Mouse (Mus musculus) neutrophil, adult 5-6 weeks (primary cell): ENCODE measurements around the gene Gnat2. TPM values are rescaled to one million over a fixed set of nuclear protein-coding genes. Genes with fewer than 3 reads are reported as not detected.

Experiments used
- ATAC-seq: fragments of 151-379, 151-347 bp; 2 replicates; pipeline ENCODE4 v1.8.0; 2017; ENCODE audit warnings: mild to moderate bottlenecking, moderate TSS enrichment; ENCODE audit not compliant: insufficient number of reproducible peaks, poor library complexity, low FRiP score, severe bottlenecking; ENCODE audit errors: extremely low read depth
- total RNA-seq: library from RNA; stranded (forward); fragments of 200-1000 nt; gene quantifications from 2 replicates; pipeline ENCODE4 v1.2.3, GENCODE M21; 2017

Gene Gnat2
- total RNA-seq, 1 experiment from 2014 or later = not detected

- ATAC-seq = no peak
Observed at GRCm38 (mm10) chr3:108083161-108083560, 9.4 kb upstream of the Gnat2 start.

DNA sequence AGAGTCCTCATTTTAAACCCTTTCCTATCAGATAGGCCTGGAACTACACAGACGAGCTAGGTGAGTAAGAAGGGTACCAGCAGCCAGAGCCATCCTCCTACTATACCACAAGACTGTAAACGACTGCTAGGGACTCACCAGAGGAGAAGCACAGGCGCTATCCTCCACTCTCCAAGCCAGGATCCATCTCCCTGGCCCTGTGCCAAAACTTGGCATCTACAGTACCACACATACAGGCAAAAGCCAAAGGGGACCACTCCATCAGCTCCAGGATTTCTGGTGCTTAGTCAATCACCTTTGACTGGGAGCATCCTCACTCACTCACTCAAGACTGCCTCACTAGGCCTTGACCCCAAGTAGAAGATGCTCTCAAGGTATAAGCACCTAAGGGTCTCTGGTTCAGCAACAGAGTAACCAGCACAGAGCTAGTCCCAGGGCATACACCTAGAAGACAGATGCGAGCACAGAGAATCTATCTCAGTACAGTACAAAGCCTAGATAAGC lies 8.6 kb upstream of the Gnat2 start:
- no peak for ATAC-seq

DNA sequence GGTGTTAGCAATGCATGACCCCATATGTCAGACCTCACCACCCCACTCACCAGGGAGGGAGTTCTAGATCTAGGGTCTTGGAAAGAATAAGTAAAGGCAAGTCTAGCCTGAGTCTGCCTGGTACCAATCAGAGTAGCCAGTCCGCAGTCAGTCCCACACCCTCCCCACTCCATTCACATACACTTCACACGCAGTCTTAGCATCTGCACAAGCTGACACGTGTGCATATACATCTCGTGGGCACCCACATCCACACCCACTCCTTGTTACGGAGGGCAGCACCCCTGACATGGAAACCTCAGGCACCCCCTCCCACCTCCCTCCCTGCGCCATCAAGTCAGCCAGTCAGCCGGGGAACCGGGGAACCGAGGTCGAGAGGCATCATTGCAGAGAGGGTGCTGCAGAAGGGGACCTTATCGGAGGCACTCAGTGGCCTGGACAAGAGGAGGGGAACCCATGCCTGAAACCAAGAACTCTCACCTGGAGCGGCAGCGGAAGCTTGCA lies 7.8 kb upstream of the Gnat2 start:
- no peak for ATAC-seq

- ATAC-seq = peak; percentile 77
Observed at GRCm38 (mm10) chr3:108085281-108085720, 7.3 kb upstream of the Gnat2 start.

GRCm38 (mm10) chr3:108085721-108086469 lies 6.7 kb upstream of the Gnat2 start:
- ATAC-seq = no peak

DNA sequence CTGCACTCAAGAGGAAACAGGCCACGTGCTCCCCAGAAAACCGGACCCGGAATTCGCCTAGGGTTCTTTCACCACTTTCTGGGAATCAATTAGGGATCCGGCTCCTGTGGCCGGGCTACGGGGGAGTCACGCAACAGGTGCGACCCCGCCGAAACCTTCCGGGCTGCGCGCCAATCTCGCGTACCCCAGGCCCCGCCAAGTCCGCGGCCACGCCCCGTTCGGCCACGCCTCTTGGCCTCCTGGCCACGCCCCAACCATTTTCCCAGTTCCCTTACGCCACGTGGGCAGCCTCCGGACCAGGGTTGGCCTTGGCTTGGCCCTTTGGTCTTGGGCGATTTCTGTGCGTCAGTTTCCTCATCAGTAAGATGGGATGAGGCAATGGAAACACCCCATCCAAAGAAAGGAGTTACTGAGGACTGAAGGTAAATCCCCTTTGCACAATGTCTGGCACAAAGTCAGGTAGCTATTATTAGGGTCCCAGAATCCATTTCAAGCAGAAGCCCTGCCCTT lies 6.1 kb upstream of the Gnat2 start, which contains the start of gene Ampd2:
Gene Ampd2, minus strand, starts transcription at position 182 of the 510 bp plus-strand sequence.
- no peak for ATAC-seq

DNA sequence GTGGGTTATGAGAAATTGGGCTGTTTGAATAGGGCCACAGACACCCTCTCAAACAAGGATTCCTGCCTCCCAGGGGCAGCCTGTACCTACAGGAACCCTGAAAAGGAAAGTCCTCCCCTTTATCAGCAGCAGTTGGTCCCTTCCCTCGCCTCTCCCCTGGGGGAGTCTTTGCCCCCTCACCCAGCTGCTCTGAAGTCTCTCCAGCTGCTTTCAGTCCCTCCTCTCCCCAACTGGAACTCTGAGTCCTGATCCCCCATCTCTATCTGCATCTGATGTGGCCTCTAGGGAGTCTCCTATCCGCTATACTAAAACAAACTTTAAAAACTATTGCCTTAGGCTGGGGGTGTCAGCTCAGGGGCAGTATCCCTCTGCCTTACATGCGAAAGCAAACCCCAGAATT lies 5.3 kb upstream of the Gnat2 start:
- ATAC-seq = no peak

- ATAC-seq = no peak
Observed at GRCm38 (mm10) chr3:108088842-108089380, 3.7 kb upstream of the Gnat2 start.

DNA sequence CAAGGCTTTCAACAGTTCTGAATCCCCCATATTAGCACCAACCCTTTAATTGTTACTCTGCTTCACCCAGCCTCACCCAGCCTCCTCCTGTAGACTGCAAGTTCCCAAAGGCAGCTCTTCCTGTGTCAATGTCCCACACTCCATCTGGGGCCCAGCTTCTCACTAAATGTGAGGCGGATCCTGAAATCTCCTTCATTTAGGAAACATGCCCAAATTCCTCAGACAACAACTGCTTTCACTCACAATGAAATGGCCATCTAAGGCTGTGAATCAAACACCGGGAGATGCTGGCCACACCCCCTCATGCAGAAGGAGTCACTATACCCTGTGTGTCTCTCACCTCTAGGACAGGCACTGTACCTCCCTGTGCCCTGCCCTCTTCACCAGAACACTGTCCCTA lies 2.7 kb upstream of the Gnat2 start:
- ATAC-seq = no peak

- no peak for ATAC-seq
Observed at GRCm38 (mm10) chr3:108090561-108090960, 2.0 kb upstream of the Gnat2 start.

- ATAC-seq = no peak
Observed at GRCm38 (mm10) chr3:108092030-108092429, 559 bp upstream of the Gnat2 start.

DNA sequence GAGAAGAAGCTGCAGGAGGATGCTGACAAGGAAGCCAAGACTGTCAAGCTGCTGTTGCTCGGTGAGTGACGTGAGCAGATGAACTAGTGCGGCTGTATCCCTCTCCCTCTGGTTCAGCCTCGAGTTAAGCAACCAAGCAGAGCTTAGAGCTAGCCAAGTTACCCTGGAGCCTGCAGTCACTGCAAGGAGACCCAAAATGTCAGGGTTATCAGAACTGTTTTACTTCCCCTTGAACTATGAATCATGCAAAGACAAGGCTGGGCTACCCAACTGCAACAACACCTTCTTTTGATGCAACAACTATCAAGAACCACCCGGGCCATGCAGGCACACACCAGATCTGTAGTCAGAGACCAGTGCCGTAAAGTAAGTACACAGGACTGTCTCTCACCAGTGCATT lies 717 bp downstream of the Gnat2 start:
- ATAC-seq = no peak

DNA sequence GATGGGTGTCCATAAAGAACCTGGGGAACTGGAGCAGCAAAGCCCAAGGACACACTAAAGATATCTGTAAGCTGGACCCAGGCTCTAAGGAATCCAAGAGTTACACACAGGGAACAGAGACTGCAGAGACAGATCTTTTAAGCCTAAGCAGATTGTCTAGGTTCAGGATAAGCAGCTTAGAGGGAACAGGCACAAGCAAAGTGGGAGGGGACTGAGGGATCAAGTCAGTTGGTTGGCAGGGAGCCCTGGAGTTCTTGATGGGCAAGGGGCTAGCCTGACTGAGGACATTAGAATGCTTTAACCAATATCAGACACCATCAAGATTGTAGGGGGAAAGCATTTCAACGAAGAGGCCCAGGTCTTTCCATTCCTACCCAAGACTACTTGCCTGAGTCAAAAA lies 1.6 kb downstream of the Gnat2 start:
- no peak for ATAC-seq

DNA sequence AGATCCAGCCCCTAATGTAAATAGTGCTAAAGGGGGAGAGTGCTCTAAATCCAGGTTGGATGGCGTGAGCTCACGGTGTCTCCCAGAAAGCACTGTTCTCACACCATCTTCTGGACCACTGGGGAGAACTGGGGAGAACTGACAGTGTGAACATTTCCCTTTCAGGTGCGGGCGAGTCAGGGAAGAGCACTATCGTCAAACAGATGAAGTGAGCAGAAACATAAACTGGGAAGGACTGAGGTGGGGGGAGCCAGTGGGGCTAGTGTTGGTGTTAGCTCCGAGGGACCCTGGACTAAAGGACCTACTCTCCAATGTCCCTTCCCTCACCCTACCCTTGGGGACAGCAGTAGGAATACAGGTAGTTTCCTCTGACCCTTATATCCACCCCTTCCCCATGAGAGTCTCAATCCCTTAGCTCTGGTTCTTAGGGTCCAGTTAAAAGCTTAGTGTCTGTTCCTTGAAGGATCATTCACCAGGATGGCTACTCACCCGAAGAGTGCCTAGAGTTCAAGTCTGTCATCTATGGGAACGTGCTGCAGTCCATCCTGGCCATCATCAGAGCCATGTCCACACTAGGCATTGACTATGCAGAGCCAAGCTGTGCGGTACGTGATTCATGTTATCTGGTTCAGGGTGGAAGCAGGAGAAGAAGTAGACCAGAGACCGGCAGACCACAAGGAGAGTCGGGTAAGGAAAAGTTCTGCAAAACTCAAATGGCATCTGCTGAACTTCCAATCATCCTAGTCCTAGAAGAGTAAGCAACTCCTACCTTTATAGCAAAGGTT lies 2.6 kb downstream of the Gnat2 start:
- ATAC-seq = no peak

DNA sequence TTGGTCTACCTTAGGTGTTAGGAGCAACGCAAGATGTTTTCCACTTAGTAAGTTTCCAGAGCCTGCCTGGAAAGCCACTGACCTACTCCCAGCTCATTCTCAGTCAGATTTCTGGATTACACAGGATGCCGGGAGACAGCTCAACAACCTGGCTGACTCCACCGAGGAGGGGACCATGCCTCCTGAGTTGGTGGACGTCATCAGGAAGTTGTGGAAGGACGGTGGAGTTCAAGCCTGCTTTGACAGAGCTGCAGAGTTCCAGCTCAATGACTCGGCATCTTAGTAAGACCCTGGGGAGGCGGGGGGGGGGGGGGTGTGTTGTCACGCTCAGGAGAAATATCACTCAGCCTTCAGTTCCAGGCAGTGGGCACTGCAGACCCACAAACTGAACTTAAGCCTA lies 3.6 kb downstream of the Gnat2 start:
- ATAC-seq = no peak

- no peak for ATAC-seq
Observed at GRCm38 (mm10) chr3:108096726-108097125, 4.1 kb downstream of the Gnat2 start.

DNA sequence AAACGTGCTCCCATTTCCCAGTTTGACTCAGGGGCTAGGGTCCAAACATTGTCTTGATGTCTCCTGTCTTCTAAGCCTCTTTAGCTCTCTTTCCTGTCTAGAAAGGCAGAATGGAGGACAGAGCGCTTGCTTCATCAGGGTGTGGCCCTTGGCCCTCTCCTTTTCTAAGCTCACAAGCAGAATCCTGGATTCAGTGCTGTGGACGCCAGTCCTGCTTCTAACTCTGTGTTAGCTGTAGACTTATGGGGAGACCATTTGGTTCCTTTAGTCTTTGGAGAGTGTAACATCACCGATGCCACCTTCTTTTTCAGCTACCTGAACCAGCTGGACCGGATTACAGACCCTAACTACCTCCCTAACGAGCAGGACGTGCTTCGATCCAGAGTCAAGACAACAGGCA lies 5.1 kb downstream of the Gnat2 start:
- no peak for ATAC-seq

GRCm38 (mm10) chr3:108098316-108098715 lies 5.7 kb downstream of the Gnat2 start:
- ATAC-seq = no peak

DNA sequence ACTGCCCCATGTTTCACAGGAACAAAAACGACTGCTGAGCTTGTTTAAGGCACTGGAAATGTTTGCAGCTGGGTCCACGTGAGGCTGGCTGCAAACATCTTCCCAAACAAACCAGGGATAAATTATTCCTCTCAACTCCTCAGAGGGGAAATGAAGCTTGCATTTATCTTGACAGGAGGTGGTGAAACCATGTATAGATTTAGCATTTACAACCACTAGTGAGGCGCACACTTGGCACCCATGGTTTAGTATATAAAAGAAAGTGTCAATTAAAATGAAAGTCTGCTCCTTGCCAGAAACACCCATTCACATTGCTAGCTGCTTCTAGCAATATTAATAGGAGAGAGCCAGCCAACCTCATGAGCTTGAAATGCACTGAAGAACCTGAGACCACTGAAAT lies 9.0 kb downstream of the Gnat2 start:
- ATAC-seq = no peak
